Mouse (Mus musculus): ENCODE results near the gene Atxn7l3. TPM values are rescaled to one million over a fixed set of nuclear protein-coding genes. Genes with fewer than 3 reads are reported as not detected.
A peak's percentile ranks its signal among the peaks of the same experiment; 100 is the strongest.
"Not testable (repeated sequence)": the region's sequence is repeated elsewhere in the genome, so short reads cannot be mapped to it uniquely, and the experiment has no call there.

Gene Atxn7l3
- polyA plus RNA-seq, 1 experiment from 2014 or later: 29.9 TPM

GRCm38 (mm10) chr11:102288027-102288804 is 8.2 kb downstream of the Atxn7l3 start:
- Histone ChIP-seq H3K4me3 (no peak overlapping the region), H3K9me3 (no peaks in the 10 kb centered on the region), H3K9ac (peak overlapping the region; percentile 9; the same call in 1 of the 2 replicates), H3K4me1 (replicated peaks) (peaks cover 33% of the 10 kb centered on the region), H3K27ac (peak overlapping the region; percentile 13; the same call in 1 of the 2 replicates), H3K36me3 (peaks cover 61% of the 10 kb centered on the region), H3K27me3 (no peaks in the 10 kb centered on the region), H3K4me2 (no peak overlapping the region)
- WGBS: 88% methylated on average over 8 of the region's 8 CpGs
- ATAC-seq (ENCODE audit: low FRiP score): no peak

DNA sequence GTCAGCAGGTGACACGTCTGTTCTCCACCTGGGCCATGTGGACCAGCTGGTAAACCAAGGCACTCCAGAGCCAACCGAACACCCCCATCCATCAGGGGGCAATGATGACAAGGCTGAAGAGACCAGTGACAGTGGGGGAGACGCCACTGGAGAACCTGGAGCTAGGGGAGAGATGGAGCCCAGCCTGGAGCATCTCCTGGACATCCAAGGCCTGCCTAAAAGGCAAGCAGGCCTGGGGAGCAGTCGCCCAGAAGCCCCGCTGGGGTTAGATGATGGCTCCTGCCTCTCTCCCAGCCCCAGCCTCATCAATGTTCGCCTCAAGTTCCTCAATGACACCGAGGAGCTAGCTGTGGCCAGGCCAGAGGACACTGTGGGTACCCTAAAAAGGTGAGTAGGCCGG is 8.9 kb downstream of the Atxn7l3 start:
- Histone ChIP-seq H3K36me3 (peaks cover 54% of the 10 kb centered on the region), H3K4me2 (no peak overlapping the region), H3K4me3 (no peak overlapping the region), H3K27ac (no peak overlapping the region), H3K9ac (peak overlapping the region; percentile 29; the same call in 1 of the 2 replicates), H3K4me1 (replicated peaks) (peaks cover 33% of the 10 kb centered on the region), H3K9me3 (no peaks in the 10 kb centered on the region), H3K27me3 (no peaks in the 10 kb centered on the region)
- ATAC-seq (ENCODE audit: low FRiP score): no peak
- 87% methylated on average over 8 of the region's 8 CpGs for WGBS

- H3K4me1 ChIP-seq (replicated peaks): peaks cover 33% of the 10 kb centered on the region
- no peaks in the 10 kb centered on the region for H3K27me3 ChIP-seq
- H3K27ac ChIP-seq: peak overlapping the region; percentile 88
- peak overlapping the region; percentile 78 for H3K4me3 ChIP-seq
- H3K4me2 ChIP-seq: peak overlapping the region; percentile 81
- H3K9ac ChIP-seq: peak overlapping the region; percentile 96
- no peaks in the 10 kb centered on the region for H3K9me3 ChIP-seq
- ATAC-seq (ENCODE audit: low FRiP score): peak; percentile 76
- peaks cover 31% of the 10 kb centered on the region for H3K36me3 ChIP-seq
- WGBS: 4% methylated on average over 31 of the region's 31 CpGs
Measured at GRCm38 (mm10) chr11:102285095-102285834, 11.2 kb downstream of the Atxn7l3 start.

DNA sequence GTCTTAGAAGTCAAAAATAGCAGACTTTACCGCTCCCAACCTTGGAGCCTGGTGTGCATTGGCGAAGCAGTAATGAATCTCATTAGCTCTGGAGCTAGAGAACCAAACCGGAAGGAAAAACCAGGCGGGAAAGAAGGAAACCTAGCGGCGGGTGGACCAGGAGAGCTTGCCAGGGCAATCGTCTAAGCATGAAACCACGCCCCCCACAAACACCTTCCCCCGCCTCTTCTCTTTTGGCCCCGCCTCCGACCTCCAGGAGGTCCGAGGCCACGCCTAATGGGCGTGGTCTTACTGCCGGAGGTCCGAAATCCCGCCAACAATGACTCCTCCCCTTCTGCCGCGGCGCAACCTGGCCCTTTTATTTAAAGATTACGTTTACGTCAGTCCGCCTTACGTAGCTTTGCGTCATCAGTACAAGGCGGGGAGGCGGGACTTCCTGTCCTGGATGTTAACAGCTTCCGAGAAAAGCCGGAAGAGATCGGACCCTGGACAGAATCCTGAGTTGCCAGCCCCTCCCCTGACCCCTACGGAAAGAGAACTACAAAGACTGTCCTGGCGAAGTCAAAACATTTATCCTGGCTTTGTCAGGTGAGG is 11.8 kb downstream of the Atxn7l3 start, which contains the start of gene Tmub2:
Gene Tmub2, plus strand, starts transcription at position 431 of the 594 bp plus-strand sequence.
- peak within 1 kb of the TSS; percentile 96 for H3K9ac ChIP-seq
- no peaks in the 10 kb centered on the region for H3K9me3 ChIP-seq
- WGBS: under 1% methylated on average over 32 of the region's 32 CpGs
- H3K27me3 ChIP-seq: no peaks in the 10 kb centered on the region
- H3K36me3 ChIP-seq: peaks cover 25% of the 10 kb centered on the region
- H3K4me3 ChIP-seq: peak within 1 kb of the TSS; percentile 78
- H3K4me1 ChIP-seq (replicated peaks): peaks cover 33% of the 10 kb centered on the region
- H3K27ac ChIP-seq: peak within 1 kb of the TSS; percentile 88
- peak within 1 kb of the TSS; percentile 81 for H3K4me2 ChIP-seq
- ATAC-seq (ENCODE audit: low FRiP score): peak; percentile 93

DNA sequence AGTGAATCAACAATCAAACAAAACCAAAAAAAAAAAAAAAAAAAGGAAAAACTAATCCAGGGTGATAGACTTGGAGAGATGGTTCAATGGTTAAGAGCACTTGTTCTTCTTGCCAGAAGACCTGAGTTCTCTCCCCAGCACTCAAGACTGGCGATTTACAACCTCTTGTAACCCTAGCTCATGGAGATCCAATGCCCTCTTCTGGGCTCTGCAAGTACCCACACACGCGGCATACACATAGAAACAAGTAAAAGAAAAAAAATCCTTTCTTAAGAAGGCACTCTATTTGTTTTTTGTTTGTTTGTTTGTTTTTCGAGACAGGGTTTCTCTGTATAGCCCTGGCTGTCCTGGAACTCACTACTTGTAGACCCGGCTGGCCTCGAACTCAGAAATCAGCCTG is 12.5 kb downstream of the Atxn7l3 start:
- Histone ChIP-seq H3K9ac (no peak overlapping the region), H3K4me1 (replicated peaks) (peaks cover 28% of the 10 kb centered on the region), H3K27me3 (no peaks in the 10 kb centered on the region), H3K36me3 (peaks cover 18% of the 10 kb centered on the region), H3K4me3 (peak overlapping the region; percentile 78), H3K9me3 (no peaks in the 10 kb centered on the region), H3K27ac (peak overlapping the region; percentile 88), H3K4me2 (peak overlapping the region; percentile 81)
- no peak for ATAC-seq (ENCODE audit: low FRiP score)
- WGBS: 90% methylated on average over 6 of the region's 6 CpGs

DNA sequence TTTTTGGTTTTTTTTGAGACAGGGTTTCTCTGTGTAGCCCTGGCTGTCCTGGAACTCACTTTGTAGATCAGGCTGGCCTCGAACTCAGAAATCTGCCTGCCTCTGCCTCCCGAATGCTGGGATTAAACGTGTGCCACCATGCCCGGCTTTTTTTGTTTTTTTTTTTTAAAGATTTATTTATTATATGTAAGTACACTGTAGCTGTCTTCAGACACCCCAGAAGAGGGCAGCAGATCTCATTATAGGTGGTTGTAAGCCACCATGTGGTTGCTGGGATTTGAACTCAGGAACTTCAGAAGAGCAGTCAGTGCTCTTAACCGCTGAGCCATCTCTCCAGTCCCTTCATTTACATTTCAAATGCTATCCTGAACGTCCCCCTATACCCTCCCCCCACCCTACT is 16.2 kb downstream of the Atxn7l3 start:
- not testable (repeated sequence) for H3K36me3 ChIP-seq; H3K9me3 ChIP-seq; ATAC-seq (ENCODE audit: low FRiP score); H3K9ac ChIP-seq; H3K4me2 ChIP-seq; H3K27ac ChIP-seq; H3K4me3 ChIP-seq
- H3K4me1 ChIP-seq (replicated peaks): peaks cover 12% of the 10 kb centered on the region
- peaks cover 15% of the 10 kb centered on the region for H3K27me3 ChIP-seq
- WGBS: 75% methylated on average over 6 of the region's 6 CpGs

DNA sequence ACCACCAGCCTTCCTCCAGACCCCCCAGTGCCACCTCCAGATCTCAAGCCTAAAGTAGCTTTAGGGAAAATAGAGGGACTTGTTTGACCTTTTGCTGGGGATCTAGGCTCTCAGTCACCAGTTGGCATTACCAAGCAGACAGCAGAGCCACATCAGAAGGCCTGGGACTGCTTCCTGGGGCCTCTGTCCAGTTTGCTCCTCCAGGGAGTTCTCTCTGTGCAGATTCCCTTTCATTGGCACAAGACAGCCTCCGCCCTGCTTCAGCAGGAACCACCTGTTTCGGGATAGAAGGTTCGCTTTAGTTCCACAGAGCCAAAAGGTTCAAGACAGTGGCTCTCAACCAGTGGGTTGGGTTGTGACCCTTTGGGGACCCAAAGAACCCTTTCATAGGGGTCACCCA is 16.8 kb downstream of the Atxn7l3 start:
- H3K9ac ChIP-seq: no peak overlapping the region
- H3K27me3 ChIP-seq: peaks cover 17% of the 10 kb centered on the region
- peaks cover 12% of the 10 kb centered on the region for H3K4me1 ChIP-seq (replicated peaks)
- H3K36me3 ChIP-seq: no peaks in the 10 kb centered on the region
- 98% methylated on average over 3 of the region's 3 CpGs for WGBS
- H3K4me2 ChIP-seq: no peak overlapping the region
- no peak overlapping the region for H3K4me3 ChIP-seq
- no peaks in the 10 kb centered on the region for H3K9me3 ChIP-seq
- no peak for ATAC-seq (ENCODE audit: low FRiP score)
- no peak overlapping the region for H3K27ac ChIP-seq

- Histone ChIP-seq H3K27ac (no peak overlapping the region), H3K4me2 (no peak overlapping the region), H3K36me3 (no peaks in the 10 kb centered on the region), H3K27me3 (peaks cover 17% of the 10 kb centered on the region), H3K9me3 (no peaks in the 10 kb centered on the region), H3K4me3 (no peak overlapping the region), H3K4me1 (replicated peaks) (peaks cover 12% of the 10 kb centered on the region), H3K9ac (no peak overlapping the region)
- WGBS: 42% methylated on average over 8 of the region's 12 CpGs
- no peak for ATAC-seq (ENCODE audit: low FRiP score)
Measured at GRCm38 (mm10) chr11:102277754-102278153, 18.7 kb downstream of the Atxn7l3 start.

- peak overlapping the region; percentile 39 for H3K4me3 ChIP-seq
- peak; percentile 71 for ATAC-seq (ENCODE audit: low FRiP score)
- H3K27ac ChIP-seq: peak overlapping the region; percentile 44; the same call in 1 of the 2 replicates
- H3K9me3 ChIP-seq: no peaks in the 10 kb centered on the region
- peaks cover 12% of the 10 kb centered on the region for H3K4me1 ChIP-seq (replicated peaks)
- H3K4me2 ChIP-seq: peak overlapping the region; percentile 78
- H3K9ac ChIP-seq: peak overlapping the region; percentile 74
- H3K27me3 ChIP-seq: peaks cover 17% of the 10 kb centered on the region
- WGBS: 1% methylated on average over 33 of the region's 33 CpGs
- no peaks in the 10 kb centered on the region for H3K36me3 ChIP-seq
Measured at GRCm38 (mm10) chr11:102276411-102276915, 20.0 kb downstream of the Atxn7l3 start.

- Histone ChIP-seq H3K27ac (no peak within 1 kb of the TSS), H3K9me3 (no peaks in the 10 kb centered on the region), H3K4me2 (no peak within 1 kb of the TSS), H3K4me1 (replicated peaks) (peaks cover 7% of the 10 kb centered on the region), H3K27me3 (no peaks in the 10 kb centered on the region), H3K4me3 (no peak within 1 kb of the TSS), H3K36me3 (no peaks in the 10 kb centered on the region), H3K9ac (0 out of 2 replicates have a peak within 1 kb of the TSS, but pooled peaks have one; percentile 9)
- ATAC-seq (ENCODE audit: low FRiP score): no peak
- WGBS: 81% methylated on average over 12 of the region's 12 CpGs
Measured at GRCm38 (mm10) chr11:102268520-102269244, 27.7 kb downstream of the Atxn7l3 start, which contains the start of gene Asb16. Gene Asb16 (plus strand): TSS chr11:102268743.

GRCm38 (mm10) chr11:102267480-102267879 is 29.0 kb downstream of the Atxn7l3 start:
- Histone ChIP-seq H3K4me2 (no peak overlapping the region), H3K4me1 (replicated peaks) (peaks cover 7% of the 10 kb centered on the region), H3K27ac (no peak overlapping the region), H3K27me3 (no peaks in the 10 kb centered on the region), H3K9ac (no peak overlapping the region), H3K9me3 (no peaks in the 10 kb centered on the region), H3K4me3 (no peak overlapping the region), H3K36me3 (no peaks in the 10 kb centered on the region)
- WGBS: 7% methylated on average over 11 of the region's 11 CpGs
- ATAC-seq (ENCODE audit: low FRiP score): peak; percentile 59; the same call in 1 of the 2 replicates

Measured in hindbrain, embryonic 13.5 days (tissue).